Mouse (Mus musculus) yolk sac, embryonic 10.5 days (tissue): ENCODE data around the gene Vav3.
A peak's percentile ranks its signal among the peaks of the same experiment; 100 is the strongest.

ENCODE experiments used
- DNase-seq: peaks from one replicate; pipeline ENCODE4 v3.0.0-alpha.2; 2017; ENCODE audit warnings: low spot score

Gene Vav3

GRCm38 (mm10) chr3:109511849-109512248 lies 171.4 kb downstream of the Vav3 start:
- no peak for DNase-seq

- no peak for DNase-seq
Observed at GRCm38 (mm10) chr3:109515479-109515878, 175.0 kb downstream of the Vav3 start.

- no peak for DNase-seq
Observed at GRCm38 (mm10) chr3:109516372-109516771, 175.9 kb downstream of the Vav3 start.

- DNase-seq = no peak
Observed at GRCm38 (mm10) chr3:109522115-109522514, 181.7 kb downstream of the Vav3 start.

- no peak for DNase-seq
Observed at GRCm38 (mm10) chr3:109525825-109526224, 185.4 kb downstream of the Vav3 start.

- DNase-seq = peak; percentile 55
Observed at GRCm38 (mm10) chr3:109526246-109526645, 185.8 kb downstream of the Vav3 start.

GRCm38 (mm10) chr3:109526651-109527050 lies 186.2 kb downstream of the Vav3 start:
- DNase-seq = no peak

GRCm38 (mm10) chr3:109528688-109529087 lies 188.2 kb downstream of the Vav3 start:
- no peak for DNase-seq

- no peak for DNase-seq
Observed at GRCm38 (mm10) chr3:109537686-109538085, 197.2 kb downstream of the Vav3 start.

GRCm38 (mm10) chr3:109540009-109540408 lies 199.6 kb downstream of the Vav3 start:
- DNase-seq = no peak

GRCm38 (mm10) chr3:109544476-109545221 lies 204.2 kb downstream of the Vav3 start:
- DNase-seq = no peak

- no peak for DNase-seq
Observed at GRCm38 (mm10) chr3:109557329-109557728, 216.9 kb downstream of the Vav3 start.

GRCm38 (mm10) chr3:109561295-109561694 lies 220.8 kb downstream of the Vav3 start:
- no peak for DNase-seq

- DNase-seq = no peak
Observed at GRCm38 (mm10) chr3:109561776-109562175, 221.3 kb downstream of the Vav3 start.

- DNase-seq = no peak
Observed at GRCm38 (mm10) chr3:109562268-109562667, 221.8 kb downstream of the Vav3 start.

GRCm38 (mm10) chr3:109564443-109564842 lies 224.0 kb downstream of the Vav3 start:
- DNase-seq = no peak

- no peak for DNase-seq
Observed at GRCm38 (mm10) chr3:109568542-109569265, 228.3 kb downstream of the Vav3 start.

GRCm38 (mm10) chr3:109571483-109571882 lies 231.0 kb downstream of the Vav3 start:
- no peak for DNase-seq

- peak; percentile 60 for DNase-seq
Observed at GRCm38 (mm10) chr3:109572871-109573270, 232.4 kb downstream of the Vav3 start.

- DNase-seq = no peak
Observed at GRCm38 (mm10) chr3:109573549-109574146, 233.2 kb downstream of the Vav3 start.

- DNase-seq = no peak
Observed at GRCm38 (mm10) chr3:109574161-109574560, 233.7 kb downstream of the Vav3 start.

- peak; percentile 66 for DNase-seq
Observed at GRCm38 (mm10) chr3:109578347-109578746, 237.9 kb downstream of the Vav3 start.

- DNase-seq = no peak
Observed at GRCm38 (mm10) chr3:109578983-109579382, 238.5 kb downstream of the Vav3 start.
